ENCODE assay signal across 12 mouse cellular contexts in genomic region chr12:76818120-76818519, GRCm38 (mm10). TPM values are rescaled to one million over a fixed set of nuclear protein-coding genes. Genes with fewer than 3 reads are reported as not detected.
DNase-seq lines count a peak whose midpoint lies in the region; ATAC-seq lines count a peak whose summit lies in the region.
"Had no signal": no experiment of that assay in that cellular context is flagged by ENCODE, and none has a peak within 500 bp of the region (broad histone marks: within the 10 kb centered on the region; RNA-seq: fewer than 3 reads in every experiment).

No protein-coding gene starts in this region.

- no peaks in the 10 kb centered on the region for H3K27me3 ChIP-seq in intestine, embryonic 15.5 days (replicated peaks)
- peaks cover 26% of the 10 kb centered on the region for H3K27me3 ChIP-seq in limb, embryonic 13.5 days

- H3K36me3 ChIP-seq in intestine, embryonic 15.5 days, result no peaks in the 10 kb centered on the region
- H3K36me3 ChIP-seq in limb, embryonic 13.5 days, result no peaks in the 10 kb centered on the region

- peak; percentile 80 for DNase-seq in urinary bladder, postnatal 14 days (ENCODE audit: low spot score)
- no peak for DNase-seq in urinary bladder, postnatal 10 days (ENCODE audit: low spot score)
- peak; percentile 59 to 73 for DNase-seq in urinary bladder, postnatal 36 days (ENCODE audit: low spot score in 2 of 2)
- DNase-seq in heart, adult 9 months (ENCODE audit: low spot score in 2 of 2), result no peak
- DNase-seq in heart, postnatal 4 days, result no peak

- H3K9ac ChIP-seq in intestine, embryonic 15.5 days, result no peak overlapping the region
- no peak overlapping the region for H3K9ac ChIP-seq in limb, embryonic 13.5 days

- H3K9me3 ChIP-seq in intestine, embryonic 15.5 days, result no peaks in the 10 kb centered on the region
- no peaks in the 10 kb centered on the region for H3K9me3 ChIP-seq in limb, embryonic 13.5 days

- 49% methylated on average over 4 of the region's 4 CpGs for WGBS in intestine, embryonic 15.5 days
- 57% methylated on average over 4 of the region's 4 CpGs for WGBS in limb, embryonic 13.5 days

- no peak overlapping the region for H3K27ac ChIP-seq in intestine, embryonic 15.5 days
- H3K27ac ChIP-seq in limb, embryonic 13.5 days, result peak overlapping the region; percentile 22; the same call in 1 of the 2 replicates

- ATAC-seq in intestine, embryonic 15.5 days, result peak; percentile 46
- peak; percentile 37; the same call in 1 of the 2 replicates for ATAC-seq in limb, embryonic 13.5 days (ENCODE audit: low FRiP score, low read depth)
- no peak for ATAC-seq in granulocyte monocyte progenitor cell, adult 5-6 weeks (replicated peaks; ENCODE audit: poor library complexity, severe bottlenecking)

- no peak overlapping the region; the same call in 1 of the 2 replicates for H3K4me2 ChIP-seq in intestine, embryonic 15.5 days (replicated peaks)
- no peak overlapping the region for H3K4me2 ChIP-seq in limb, embryonic 13.5 days (replicated peaks)

- peaks cover 44% of the 10 kb centered on the region for H3K4me1 ChIP-seq in intestine, embryonic 15.5 days (replicated peaks)
- peaks cover 64% of the 10 kb centered on the region for H3K4me1 ChIP-seq in limb, embryonic 13.5 days

- H3K4me3 ChIP-seq in intestine, embryonic 15.5 days (replicated peaks), result no peak overlapping the region
- H3K4me3 ChIP-seq in limb, embryonic 13.5 days, result no peak overlapping the region

RNA-seq across cellular contexts. Expression of gene Rab15, which starts 4.6 kb away (rescaled TPM):
- polyA plus RNA-seq in intestine, embryonic 15.5 days (2015; fragmentation: Nextera tagmentation; extraction: Ambion mirVana), result 20.3 and 20.8 TPM in 2 replicates
- 21.4 and 23.6 TPM in 2 replicates for polyA plus RNA-seq in limb, embryonic 13.5 days (2015; fragmentation: Nextera tagmentation; extraction: Ambion mirVana)
- total RNA-seq in granulocyte monocyte progenitor cell, adult 5-6 weeks (2014; fragmentation: Nextera tagmentation), result not detected in 2 replicates
- not detected in 2 replicates for total RNA-seq in granulocyte monocyte progenitor cell, adult 5-6 weeks (2017)
- 1 to 10 TPM; 2.6 to 3.6 TPM for total RNA-seq in heart, postnatal 4 days (2021)
- total RNA-seq: neutrophil, adult 5-6 weeks had no signal

RNA-seq across cellular contexts. Expression of gene Gpx2, which starts 22.8 kb away (rescaled TPM):
- polyA plus RNA-seq in intestine, embryonic 15.5 days (2015; fragmentation: Nextera tagmentation; extraction: Ambion mirVana), result 81.9 and 89.6 TPM in 2 replicates
- 0.31 TPM in 1 of 2 replicates, not detected in the other for polyA plus RNA-seq in limb, embryonic 13.5 days (2015; fragmentation: Nextera tagmentation; extraction: Ambion mirVana)
- not detected in 2 replicates for total RNA-seq in granulocyte monocyte progenitor cell, adult 5-6 weeks (2014; fragmentation: Nextera tagmentation)
- total RNA-seq in granulocyte monocyte progenitor cell, adult 5-6 weeks (2017), result not detected in 2 replicates
- total RNA-seq in heart, postnatal 4 days (2021), result not detected
- total RNA-seq: gastrocnemius, adult 18-20 months; megakaryocyte progenitor cell, adult 5-6 weeks; neutrophil, adult 5-6 weeks had no signal
- polyA plus RNA-seq: testis, adult 2 months had no signal

RNA-seq across cellular contexts. Expression of gene Fntb, which starts 52.7 kb away (rescaled TPM):
- polyA plus RNA-seq in intestine, embryonic 15.5 days (2015; fragmentation: Nextera tagmentation; extraction: Ambion mirVana), result 30.1 and 30.7 TPM in 2 replicates
- polyA plus RNA-seq in limb, embryonic 13.5 days (2015; fragmentation: Nextera tagmentation; extraction: Ambion mirVana), result 42.6 and 44.1 TPM in 2 replicates
- total RNA-seq in granulocyte monocyte progenitor cell, adult 5-6 weeks (2014; fragmentation: Nextera tagmentation), result 17.4 and 19.3 TPM in 2 replicates
- total RNA-seq in granulocyte monocyte progenitor cell, adult 5-6 weeks (2017), result 5.2 and 8.8 TPM in 2 replicates
- total RNA-seq in heart, postnatal 4 days (2021), result 10 to 100 TPM; 18.4 to 20.7 TPM

RNA-seq across cellular contexts. Expression of gene Churc1, which starts 52.8 kb away (rescaled TPM):
- 107 and 147 TPM in 2 replicates for polyA plus RNA-seq in intestine, embryonic 15.5 days (2015; fragmentation: Nextera tagmentation; extraction: Ambion mirVana)
- polyA plus RNA-seq in limb, embryonic 13.5 days (2015; fragmentation: Nextera tagmentation; extraction: Ambion mirVana), result 104 and 107 TPM in 2 replicates
- 73.3 and 90.6 TPM in 2 replicates for total RNA-seq in granulocyte monocyte progenitor cell, adult 5-6 weeks (2014; fragmentation: Nextera tagmentation)
- 40.6 and 62.0 TPM in 2 replicates for total RNA-seq in granulocyte monocyte progenitor cell, adult 5-6 weeks (2017)
- 10 to 100 TPM; 83.0 to 86.7 TPM for total RNA-seq in heart, postnatal 4 days (2021)

Comparison
In these comparisons a context has a peak if more than half of its experiments do, and no peak if none do; other contexts are left out.
1. DNase-seq: peak in urinary bladder, postnatal 14 days (single experiment) and urinary bladder, postnatal 36 days (2 of 2); none in urinary bladder, postnatal 10 days (single experiment), heart, adult 9 months (0 of 2) and heart, postnatal 4 days (single experiment).